Mouse (Mus musculus): ENCODE measurements around the gene Cep131.

GRCm38 (mm10) chr11:120119936-120120541 lies 33.4 kb upstream of the Cep131 start:
- TF ChIP-seq CTCF (IDR thresholded peaks at IDR 0.05; ENCODE audit: low read depth, low read length) = no peak
- TF ChIP-seq POLR2A (IDR thresholded peaks at IDR 0.05; ENCODE audit: borderline replicate concordance, low read depth, low read length) = no peak

All from bone marrow macrophage, adult 2 months (primary cell).